Mouse (Mus musculus) layer of hippocampus, postnatal 14 days (tissue): ENCODE measurements around the gene Mrgprd. TPM values are rescaled to one million over a fixed set of nuclear protein-coding genes. Genes with fewer than 3 reads are reported as not detected.

Experiments used
- DNase-seq, 2 experiments: peaks; one replicate each; pipeline ENCODE4 v3.0.0; 2021 to 2022; ENCODE audit warnings: low spot score in 2 of 2, mixed read lengths in 1 of 2
- long read RNA-seq, 2 experiments: library from polyadenylated mRNA; stranded (forward); transcript quantifications; one replicate each; pipeline ENCODE4 v2.0.0; 2021
- total RNA-seq, 2 experiments: library from RNA; stranded (reverse); gene quantifications; 2 replicates each; pipeline ENCODE4 v1.2.3; 2021

The Mrgprd gene
- total RNA-seq, result not detected
- long read RNA-seq, experiment 1, result 0 reads
- long read RNA-seq, experiment 2, result 0 reads

DNA sequence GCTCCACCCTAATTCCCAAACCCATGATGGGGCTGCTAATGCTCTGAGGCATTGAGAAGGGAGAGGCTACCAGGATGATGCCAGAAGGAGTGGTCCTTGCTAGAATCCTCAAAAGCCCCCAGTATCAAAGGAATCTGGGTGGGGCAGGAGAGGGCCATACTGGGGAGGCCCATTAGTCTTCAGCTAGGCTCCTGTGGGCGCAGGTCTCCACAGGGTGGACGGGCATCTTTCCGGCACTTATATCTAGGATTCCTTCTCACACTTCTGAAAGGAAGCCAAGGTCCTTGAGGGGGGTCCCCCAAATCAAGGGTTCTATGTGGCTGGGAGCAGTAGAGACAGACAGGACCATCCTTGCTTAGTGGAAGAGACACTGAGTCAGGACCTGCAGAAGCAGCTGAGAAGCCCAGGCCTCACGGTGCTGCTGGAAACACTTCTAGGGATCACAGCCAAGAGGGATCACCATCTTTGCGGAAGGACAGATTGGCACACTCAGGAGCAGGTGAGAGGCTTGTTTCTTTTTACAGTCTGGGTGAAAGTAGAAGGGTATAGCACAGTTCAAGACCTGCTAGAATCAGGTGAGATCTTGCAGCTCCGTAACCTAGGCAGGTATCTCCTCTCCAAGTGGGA is at the start of gene Mrgprd:
Gene Mrgprd, plus strand, starts transcription at position 51 of the 627 bp plus-strand sequence.
- no peak for DNase-seq

DNA sequence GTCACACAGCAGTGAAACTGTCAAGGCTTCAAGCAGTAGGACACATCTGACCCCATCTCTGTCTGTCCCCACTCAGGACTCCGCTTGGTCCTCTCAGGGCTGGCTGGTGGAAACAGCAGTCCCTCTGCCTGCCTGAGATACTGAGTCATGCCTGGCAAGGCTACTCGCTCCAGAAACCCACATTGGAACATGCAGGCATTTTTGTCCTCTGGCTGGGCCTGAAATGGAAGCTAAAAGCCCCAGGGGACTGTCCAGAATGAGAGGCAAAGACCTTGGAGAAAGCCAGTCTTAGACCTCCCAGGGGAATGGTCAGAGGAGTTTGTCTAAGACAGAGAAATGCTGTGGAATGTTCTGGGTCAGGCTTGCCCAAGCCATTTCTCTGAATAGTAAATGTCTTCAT is 48.6 kb upstream of the Mrgprd start:
- DNase-seq, result no peak

DNA sequence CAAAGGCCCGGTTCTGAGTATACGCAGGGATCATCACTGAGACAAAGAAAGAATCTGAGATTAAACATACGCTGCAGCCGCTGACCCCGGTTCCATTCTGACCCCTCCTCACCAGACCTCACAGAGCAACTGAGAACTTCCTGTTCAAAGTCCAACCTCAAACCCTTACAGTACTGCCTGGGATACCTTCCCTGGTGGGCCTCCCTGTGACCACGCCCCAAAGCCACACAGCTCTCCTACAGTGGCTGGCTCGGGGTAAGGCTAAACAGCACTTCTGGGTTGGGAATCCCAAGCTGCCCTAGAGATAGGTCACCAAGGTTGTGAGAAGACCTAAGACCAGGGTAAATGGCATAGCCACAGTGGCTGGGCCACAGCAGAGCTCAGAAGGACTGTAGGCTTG is 45.7 kb upstream of the Mrgprd start:
- no peak for DNase-seq

DNA sequence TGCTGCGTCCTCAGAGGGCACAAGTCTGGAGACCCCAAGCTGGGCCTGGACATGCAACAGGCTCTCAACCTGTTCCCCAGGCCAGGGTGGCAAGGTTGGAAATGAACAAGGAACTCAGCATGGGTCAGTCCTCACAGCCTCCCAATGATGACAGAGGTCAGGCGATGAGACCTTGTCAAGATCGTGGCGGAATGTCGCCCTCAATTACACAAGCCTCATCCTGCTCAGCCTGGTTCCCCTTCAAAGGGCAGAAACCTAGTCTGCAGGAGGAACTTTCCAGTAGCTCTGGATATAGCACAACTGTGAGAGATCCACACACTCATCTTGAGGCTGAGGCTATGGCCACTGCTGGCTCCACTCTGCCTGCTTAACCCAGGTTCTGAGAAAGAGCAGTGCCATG is 43.7 kb upstream of the Mrgprd start:
- DNase-seq, result no peak

DNA sequence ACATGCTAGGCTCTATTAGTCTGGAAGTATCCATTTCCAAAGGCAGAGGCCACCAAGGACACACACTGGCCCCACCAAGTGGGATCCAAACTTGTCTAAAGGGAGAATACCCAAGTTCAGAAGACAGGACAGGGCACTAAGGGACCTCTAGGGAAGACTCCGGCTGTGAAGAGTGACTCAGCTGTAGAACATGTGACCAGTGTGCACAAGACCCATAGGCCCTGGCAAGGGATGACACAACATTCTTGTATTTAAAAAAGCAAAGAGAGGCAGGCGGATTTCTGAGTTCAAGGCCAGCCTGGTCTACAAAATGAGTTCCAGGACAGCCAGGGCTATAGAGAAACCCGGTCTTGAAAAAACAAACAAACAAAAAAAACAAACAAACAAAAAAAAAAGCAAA is 39.1 kb upstream of the Mrgprd start:
- DNase-seq, result no peak

DNA sequence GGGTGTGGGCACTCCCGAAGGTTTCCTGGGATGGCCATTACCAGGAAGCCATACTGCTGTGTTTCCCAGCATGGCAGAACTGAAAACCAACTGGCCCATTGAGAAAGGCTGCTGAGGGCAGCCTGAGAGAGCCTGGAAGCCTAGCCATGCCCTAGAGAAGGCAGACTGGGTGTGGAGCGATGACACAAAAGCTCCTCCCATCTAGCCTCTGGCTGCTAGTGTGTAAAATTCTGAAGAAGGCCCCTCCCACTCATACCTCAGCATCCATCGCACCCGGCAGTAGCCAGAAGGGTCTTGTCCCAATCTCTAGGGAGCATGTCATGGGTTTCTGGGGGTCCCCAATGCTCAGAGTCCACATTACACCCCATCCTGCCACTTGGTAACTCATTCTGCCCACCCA is 33.2 kb upstream of the Mrgprd start:
- DNase-seq, result no peak

DNA sequence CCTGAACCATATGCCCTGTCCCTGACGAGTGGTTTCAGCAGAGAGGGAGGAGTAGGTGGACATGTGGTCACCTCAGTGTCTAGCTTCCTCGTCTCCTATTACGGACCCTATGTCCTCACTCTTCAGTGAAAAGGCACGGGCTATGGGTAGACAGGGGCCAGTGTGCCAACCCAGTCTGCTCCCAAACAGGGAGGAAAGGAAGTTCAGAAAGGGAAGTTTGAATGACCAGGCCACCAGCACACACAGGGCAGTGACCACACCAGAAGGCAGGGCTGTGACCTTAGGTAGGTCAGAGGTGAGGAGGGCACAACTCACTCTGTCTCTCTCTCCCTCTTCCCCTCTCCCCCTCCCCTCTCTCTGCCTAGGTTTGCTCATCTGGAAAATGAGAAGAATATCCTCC is 31.6 kb upstream of the Mrgprd start:
- DNase-seq, result no peak

DNA sequence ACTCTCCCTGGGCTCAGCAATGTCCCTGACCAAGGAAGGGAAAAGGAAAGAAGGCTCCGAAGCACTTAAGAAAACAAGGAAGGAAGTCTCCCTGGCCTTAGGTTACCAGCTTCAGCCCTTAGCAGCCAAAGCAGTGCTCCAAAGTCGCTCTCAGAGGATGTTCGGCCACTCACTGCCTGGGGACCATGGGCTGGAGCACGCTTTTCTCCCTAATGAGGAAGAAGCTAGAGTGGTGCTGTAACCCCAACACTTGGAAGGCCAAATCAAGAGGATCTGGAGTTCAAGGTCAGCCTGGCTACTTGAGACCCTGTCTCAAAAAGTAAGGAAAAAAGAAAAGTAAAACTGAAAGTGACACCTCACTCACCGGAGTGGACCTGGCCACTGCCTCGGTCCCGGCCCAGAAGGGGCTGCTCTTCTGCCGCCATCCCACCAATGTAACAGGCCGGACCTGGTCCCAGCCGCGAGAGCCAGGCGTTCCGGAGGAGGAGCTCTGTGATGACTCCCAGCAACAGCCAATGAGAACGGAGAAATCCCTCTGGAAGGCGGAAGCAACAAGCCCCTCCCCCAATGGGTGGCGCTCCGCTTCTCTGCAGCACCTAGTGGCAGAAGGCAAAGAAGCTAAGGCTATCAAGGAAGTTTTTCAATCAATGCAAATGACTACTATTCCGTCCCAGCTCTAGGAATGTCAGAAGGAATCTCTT is 31.0 kb upstream of the Mrgprd start, which contains the start of gene Tpcn2:
Gene Tpcn2, minus strand, starts transcription at position 525 of the 701 bp plus-strand sequence.
- peak; percentile 84 to 91 for DNase-seq

DNA sequence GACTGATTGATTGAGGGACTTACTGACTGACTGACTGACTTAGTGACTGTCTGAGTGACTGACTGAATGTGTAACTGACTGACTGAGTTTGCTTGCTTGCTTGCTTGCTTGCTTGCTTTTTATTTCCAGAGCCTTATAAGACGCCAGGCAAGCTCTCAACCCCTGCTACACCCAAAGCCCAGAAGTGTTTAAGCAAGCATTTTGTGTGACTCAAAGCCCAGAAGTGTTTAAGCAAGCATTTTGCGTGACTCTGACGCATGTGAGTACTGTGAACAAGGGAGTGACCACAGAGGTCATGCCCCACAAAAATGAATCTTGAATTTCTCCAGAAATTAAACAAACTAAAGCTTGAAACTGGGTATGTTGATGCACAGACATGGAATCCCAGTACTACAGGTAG is 30.3 kb upstream of the Mrgprd start:
- DNase-seq, result no peak

DNA sequence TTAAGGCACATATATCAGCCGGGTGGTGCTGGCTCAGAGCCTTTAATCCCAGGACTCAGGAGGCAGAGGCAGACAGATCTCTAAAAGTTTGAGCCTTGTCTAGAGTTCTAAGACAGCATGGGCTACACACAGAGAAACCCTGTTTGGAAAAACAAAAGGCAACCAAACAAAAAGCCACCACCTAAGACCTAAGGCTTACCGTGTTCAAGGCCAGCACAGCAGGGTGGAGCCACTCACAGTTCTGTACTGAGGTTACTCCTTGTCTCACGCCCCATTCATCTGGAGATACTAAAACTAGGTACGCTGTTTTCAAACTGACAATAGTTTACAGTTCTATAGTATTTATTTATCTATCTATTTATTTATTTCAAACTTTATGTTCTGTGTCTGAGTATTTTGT is 29.2 kb upstream of the Mrgprd start:
- DNase-seq, result no peak

DNA sequence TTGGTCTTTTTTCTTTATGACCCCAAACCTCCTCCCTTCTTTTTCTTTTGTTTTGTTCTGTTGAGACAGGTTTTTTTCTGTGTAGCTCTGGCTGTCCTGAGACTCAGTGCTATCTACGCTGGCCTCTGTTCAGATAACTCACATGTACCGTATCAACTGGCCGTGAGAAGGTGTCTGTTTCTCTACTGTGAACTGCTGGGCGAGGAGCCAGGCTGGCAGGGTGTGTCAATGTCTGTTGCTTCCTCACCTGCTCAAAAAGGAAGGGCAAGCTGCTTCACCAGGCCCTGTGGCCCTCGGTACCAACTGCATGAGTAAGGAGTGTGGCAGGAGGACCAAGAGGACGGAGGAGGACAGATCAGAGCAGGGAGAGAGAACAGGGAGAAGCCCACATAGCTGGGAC is 27.2 kb upstream of the Mrgprd start:
- no peak for DNase-seq

DNA sequence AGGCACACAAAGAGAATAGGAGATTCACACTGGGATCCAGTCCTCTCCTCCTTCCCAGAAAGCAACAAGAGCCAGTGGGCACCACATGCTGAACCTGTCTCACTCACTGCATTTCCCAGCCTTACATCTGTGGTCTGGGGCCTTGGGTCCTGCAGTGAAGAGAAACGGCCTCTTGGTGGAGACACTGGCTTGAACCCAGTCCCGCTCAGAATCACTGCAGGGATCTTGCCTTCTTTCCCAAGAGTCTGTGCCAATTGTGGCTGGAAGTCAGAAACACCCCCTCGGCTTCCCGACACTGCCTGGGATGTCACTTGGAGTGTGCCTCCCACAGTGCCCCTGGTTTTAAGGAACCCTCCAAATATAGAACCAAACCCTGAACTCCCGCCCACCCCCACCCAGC is 25.3 kb upstream of the Mrgprd start:
- peak in 1 of 2 experiments; percentile 22 for DNase-seq

DNA sequence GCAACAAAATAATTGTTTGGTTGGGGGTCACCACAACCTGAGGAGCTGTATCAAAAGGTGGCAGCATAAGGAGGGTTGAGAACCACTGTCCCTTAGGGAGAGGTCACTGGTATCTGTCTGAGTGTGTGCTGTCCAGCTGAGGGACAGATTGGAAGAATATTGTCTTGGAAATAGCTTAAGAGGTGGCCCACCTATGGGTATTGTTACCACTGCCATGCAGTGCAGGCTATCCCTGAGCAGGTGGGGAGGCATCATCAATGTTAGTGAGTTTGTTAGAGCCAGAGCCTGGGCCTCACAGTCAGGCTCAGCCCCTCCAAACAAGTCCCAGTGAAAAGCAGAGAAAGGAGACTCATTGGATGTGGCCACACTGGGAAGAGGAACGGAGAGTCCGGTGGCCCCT is 22.8 kb upstream of the Mrgprd start:
- DNase-seq, result no peak

DNA sequence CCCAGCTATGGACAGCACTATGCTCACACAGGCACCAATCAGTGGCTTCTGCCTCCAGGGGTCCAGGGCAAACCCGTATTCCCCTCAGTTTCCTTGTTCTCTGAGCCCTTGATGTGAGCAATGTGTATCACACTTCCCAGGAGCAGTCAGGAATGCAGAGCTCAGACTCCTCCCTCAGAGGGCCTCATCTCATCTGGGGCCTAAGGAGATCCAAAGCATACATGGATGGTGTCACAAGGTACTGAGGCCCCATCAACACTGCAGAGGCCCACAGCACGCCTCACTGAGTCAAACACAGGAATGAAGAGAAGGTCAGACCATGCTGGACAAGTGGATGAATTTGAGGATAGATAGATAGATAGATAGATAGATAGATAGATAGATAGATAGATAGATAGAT is 21.9 kb upstream of the Mrgprd start:
- DNase-seq, result no peak

DNA sequence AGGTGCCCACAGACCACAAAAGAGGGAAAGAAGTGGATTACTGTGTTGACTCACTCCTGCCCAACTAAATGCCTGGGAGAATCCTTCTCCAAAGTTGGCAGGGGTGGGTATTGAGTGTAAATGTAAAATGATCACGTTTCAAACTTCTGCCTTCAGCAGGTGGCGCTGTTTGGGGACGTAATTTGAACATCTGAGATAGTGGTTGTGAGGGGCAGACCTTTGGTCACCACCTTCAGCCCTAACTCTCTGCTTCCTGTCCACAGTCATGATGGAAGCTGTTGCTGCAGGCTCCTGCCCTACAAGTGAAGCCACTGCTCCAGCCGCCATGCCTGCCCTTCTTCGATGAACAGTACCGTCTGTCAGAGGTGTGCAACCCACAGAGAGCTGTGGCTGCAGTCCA is 20.8 kb upstream of the Mrgprd start:
- DNase-seq, result no peak

DNA sequence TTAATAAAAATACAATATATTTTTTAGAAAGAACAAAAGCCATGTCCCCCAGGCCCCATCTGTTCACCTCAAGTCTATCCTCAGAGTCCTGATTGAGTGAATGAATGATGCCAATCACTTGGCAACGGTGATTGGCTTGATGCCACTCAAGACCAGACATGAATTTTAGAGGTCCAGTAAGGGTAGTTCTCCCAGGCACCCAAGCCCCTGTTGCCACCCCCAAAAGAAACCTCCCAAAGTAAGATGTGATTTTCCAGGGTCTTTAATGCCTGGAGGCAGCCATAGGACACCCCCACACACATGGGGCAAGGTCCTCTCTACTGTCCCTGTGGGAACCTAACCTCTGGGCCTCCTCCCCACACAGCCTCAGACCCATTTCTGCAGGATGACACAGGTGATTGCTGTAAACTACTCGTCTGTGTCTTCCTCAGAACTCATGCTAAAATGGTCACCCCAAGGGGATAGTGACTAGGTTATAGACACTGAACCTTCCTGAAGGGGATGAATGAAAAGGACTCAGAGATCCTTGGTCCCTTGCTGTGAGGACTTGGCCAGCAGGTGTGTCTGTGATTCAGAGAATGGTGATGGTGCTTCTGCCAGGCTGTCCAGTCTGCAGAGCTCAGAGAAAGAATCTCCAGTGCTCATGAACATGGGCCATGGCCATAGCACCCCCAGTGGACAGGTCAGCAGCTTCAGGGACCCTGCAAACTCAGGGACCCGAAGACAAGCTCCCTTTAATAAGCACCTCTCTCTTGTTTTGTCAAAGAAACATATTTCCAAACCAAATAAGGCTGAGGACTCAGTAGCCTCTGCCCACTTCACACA is 15.8 kb upstream of the Mrgprd start:
- DNase-seq, result no peak

DNA sequence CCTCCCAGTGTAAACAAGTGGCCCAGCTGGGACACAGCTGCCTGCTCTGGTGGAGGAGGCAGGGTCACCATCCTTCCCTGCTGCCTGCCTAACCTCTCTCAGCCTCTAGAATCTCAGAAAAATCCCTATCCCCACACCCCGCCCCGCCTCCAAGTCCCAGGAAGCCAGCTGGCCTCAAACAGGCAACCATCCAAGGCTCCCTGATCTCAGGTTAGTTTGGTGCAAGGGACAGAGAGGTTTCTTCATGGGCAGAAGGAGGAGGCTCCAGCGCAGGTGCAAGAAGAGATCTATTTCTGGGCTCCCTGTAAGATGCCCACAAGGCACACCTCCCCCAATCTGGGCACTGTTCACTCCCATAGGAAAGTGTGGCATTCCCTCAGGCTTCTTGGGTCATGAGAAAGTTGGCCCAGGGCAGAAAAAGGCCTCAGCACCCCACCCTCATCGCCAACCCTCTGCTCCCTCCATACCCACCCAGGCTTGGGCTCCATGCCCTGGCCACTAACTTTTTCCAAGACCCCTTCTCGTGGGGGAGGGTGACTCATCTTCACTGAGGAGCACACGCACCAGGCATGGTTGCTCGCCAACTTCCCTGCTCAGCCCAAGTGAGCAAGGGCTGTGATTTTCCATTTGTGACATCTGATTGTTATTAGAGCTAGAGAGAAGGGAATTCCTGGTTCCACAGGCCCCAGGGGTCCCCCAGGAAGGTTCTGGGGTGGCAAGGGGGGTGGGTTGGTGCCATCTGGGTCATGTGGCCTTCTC is 14.9 kb upstream of the Mrgprd start:
- no peak for DNase-seq

DNA sequence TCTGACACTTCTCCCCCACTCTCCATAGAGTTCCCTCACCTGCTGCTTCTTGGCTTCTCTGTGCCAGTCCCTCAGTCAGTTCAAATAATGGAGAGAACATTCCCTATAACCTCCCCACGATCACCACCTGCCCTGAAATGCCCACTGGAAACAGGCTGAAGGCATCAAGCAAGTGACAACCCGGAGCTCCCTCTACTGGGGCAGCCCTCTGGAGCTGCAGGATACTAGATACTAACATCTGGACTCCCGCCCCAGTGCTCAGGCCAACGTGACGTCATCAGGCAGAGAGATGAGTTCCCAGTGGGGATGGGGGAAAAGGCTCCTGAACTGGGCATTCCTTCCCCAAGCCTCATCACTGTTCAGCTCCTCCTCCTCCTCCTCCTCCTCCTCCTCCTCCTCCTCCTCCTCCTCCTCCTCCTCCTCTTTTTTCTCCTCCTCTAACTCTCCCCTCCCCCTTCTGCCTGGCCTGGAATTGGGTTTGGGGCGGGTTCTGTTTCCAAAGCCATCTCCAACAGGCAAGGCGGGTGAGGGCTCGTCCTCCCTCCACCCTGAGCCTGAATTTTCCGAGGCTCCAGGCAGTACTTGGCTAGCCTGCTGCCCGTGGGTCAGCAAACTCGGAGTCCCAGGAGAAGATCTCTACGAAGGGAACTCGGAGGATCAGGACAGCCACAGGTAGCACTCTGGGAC is 14.2 kb upstream of the Mrgprd start, which contains the start of gene Mrgprf:
Gene Mrgprf, plus strand, starts transcription at position 508 of the 687 bp plus-strand sequence.
- DNase-seq, result no peak

DNA sequence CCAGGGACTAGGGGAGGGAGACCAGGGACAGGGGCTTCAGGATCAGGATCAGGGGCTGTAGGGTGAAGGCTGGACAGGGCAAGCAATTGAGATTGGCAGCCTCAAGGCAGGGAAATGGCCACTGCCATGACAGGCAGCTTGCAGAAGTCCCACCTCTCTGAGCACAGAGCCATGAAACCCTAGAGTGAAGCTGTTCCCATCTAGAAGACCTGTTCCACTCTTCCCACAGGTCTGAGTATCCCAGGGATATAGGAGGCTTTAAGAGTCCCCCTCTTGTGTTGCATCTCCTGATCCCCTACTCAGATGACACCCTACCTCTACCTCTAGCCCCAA is 13.7 kb upstream of the Mrgprd start:
- DNase-seq, result no peak

DNA sequence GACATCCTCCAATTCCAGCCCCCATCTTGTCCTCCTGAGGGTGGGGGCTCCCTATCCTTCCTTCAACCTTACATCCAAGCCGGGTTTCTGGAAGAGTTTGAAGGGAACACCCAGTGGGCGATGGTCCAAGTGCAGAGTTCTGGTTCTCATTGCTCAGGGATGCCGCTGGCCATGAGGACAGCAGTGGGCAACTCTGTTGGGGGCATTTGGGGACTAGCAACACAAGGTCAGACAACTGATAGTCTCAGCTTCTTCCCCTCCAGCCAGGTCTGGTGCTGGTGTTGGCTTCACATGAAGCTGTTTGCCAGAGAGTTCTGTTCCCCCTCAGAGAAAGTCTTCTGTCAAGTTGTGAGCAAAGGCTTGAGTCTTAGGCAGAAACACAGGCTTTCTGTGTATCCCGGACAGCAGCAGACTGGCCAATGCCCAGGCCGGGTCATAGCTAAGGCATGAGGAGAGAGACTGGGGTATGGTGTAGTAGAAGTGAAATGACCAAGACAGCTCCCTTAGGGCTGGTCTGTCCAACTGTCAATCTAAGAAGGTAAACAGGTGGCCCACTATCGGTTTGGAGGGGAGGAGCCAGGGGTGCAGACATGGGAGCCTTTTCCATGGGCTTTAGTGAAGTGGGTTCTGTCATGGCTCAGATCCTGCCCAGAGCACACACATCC is 13.2 kb upstream of the Mrgprd start:
- DNase-seq, result no peak
